Mouse (Mus musculus): ENCODE measurements around the gene Bspry. TPM values are rescaled to one million over a fixed set of nuclear protein-coding genes. Genes with fewer than 3 reads are reported as not detected.

Bspry gene
- 1.0 and 1.3 TPM in 2 replicates for polyA plus RNA-seq (2016; fragmentation: Nextera tagmentation; extraction: Ambion mirVana)

GRCm38 (mm10) chr4:62479937-62480708, at the start of gene Bspry:
Bspry (plus strand) TSS chr4:62480053.
- DNase-seq (ENCODE audit: low spot score): peak; percentile 58
- 3% methylated on average over 71 of the region's 71 CpGs for WGBS
- Histone ChIP-seq H3K36me3 (no peaks in the 10 kb centered on the region), H3K27ac (no peak within 1 kb of the TSS), H3K27me3 (ENCODE audit: low read depth, poor library complexity, severe bottlenecking) (peaks cover 54% of the 10 kb centered on the region), H3K4me3 (peak within 1 kb of the TSS; percentile 55), H3K9me3 (replicated peaks) (no peaks in the 10 kb centered on the region), H3K4me1 (peaks cover 13% of the 10 kb centered on the region)

GRCm38 (mm10) chr4:62430678-62431077, 49.2 kb upstream of the Bspry start:
- no peaks in the 10 kb centered on the region for H3K27me3 ChIP-seq (ENCODE audit: low read depth, poor library complexity, severe bottlenecking)
- H3K27ac ChIP-seq: no peak overlapping the region
- no peak overlapping the region for H3K4me3 ChIP-seq
- H3K9me3 ChIP-seq (replicated peaks): no peaks in the 10 kb centered on the region
- H3K36me3 ChIP-seq: peaks cover 5% of the 10 kb centered on the region
- H3K4me1 ChIP-seq: 0 out of 2 replicates have a peak, but pooled peaks cover 2% of the 10 kb centered on the region
- DNase-seq (ENCODE audit: low spot score): no peak

DNA sequence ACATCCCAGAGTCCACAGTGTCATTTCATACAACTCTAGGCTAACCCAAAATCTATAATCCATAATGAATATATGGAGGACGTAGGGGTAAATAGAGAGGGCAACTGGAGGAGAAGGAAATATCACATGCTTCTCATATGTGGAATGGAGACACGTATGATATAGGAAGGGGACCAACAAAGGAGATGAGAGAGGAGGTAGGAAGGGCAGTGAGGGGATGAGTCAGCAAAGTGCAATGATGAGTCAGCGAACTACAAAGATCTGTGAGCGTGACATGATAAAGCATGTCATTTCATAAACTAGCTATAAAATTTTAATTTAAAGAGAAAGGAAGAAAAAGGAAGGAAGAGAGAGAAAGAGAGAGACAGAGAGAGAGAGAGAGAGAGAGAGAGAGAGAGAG, 48.3 kb upstream of the Bspry start:
- H3K36me3 ChIP-seq: no peaks in the 10 kb centered on the region
- H3K27ac ChIP-seq: no peak overlapping the region
- no peak overlapping the region for H3K4me3 ChIP-seq
- WGBS: 83% methylated on average over 4 of the region's 4 CpGs
- no peaks in the 10 kb centered on the region for H3K27me3 ChIP-seq (ENCODE audit: low read depth, poor library complexity, severe bottlenecking)
- H3K4me1 ChIP-seq: 0 out of 2 replicates have a peak, but pooled peaks cover 2% of the 10 kb centered on the region
- DNase-seq (ENCODE audit: low spot score): no peak
- H3K9me3 ChIP-seq (replicated peaks): no peaks in the 10 kb centered on the region

DNA sequence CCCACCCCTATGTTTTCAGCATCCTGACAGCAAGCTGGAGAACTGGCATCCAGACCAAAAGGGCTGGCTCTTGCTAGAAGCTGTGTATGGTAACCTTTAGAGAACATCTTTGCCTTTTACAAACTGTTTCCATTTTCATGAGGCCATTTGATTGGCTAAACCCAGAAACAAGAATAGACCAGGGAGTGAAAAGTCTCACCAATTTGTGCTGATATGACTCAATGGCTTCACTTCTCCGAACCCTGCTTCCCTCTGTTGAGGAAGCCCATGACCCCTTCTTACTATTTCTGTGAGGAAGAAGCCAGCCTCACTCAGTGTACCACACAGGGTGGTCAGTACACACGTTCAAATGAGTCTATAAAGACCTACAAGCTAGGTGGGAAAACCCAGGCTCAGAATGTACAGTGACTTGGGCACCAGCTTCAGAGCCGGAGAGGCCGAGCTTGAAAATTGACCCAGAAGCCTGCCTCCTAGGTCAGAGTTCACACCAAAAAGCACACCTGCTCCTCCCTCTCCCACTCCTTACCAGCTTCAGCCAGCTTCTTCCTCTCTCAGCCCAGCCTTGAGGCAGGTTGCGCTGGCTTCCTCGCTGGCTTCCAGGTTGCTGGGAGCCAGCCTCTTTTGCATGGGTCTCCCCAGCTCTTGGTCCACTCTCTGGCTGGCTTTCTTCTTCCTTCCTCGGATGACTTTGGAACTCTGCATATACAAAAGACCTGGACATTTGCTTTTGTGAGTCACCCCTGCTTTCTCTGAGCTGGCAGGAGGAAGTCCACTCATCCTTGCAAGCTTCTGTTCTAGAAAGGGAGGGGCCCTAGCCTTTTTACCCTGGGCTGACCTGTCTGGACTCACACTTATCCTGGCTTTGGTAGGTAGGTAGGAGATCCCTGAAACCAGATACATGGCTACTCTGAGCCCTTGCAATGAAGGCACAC, 45.6 kb upstream of the Bspry start:
- Histone ChIP-seq H3K27ac (no peak overlapping the region), H3K4me1 (0 out of 2 replicates have a peak, but pooled peaks cover under 1% of the 10 kb centered on the region), H3K4me3 (no peak overlapping the region), H3K27me3 (ENCODE audit: low read depth, poor library complexity, severe bottlenecking) (no peaks in the 10 kb centered on the region), H3K36me3 (no peaks in the 10 kb centered on the region), H3K9me3 (replicated peaks) (no peaks in the 10 kb centered on the region)
- 78% methylated on average over 7 of the region's 7 CpGs for WGBS
- DNase-seq (ENCODE audit: low spot score): no peak

GRCm38 (mm10) chr4:62435081-62435480, 44.8 kb upstream of the Bspry start, which contains the start of gene Rnf183:
Rnf183 (minus strand) TSS chr4:62435252.
- no peak for DNase-seq (ENCODE audit: low spot score)
- H3K27ac ChIP-seq: no peak within 1 kb of the TSS

GRCm38 (mm10) chr4:62437256-62437778, 42.5 kb upstream of the Bspry start:
- 95% methylated on average over 3 of the region's 3 CpGs for WGBS
- no peaks in the 10 kb centered on the region for H3K27me3 ChIP-seq (ENCODE audit: low read depth, poor library complexity, severe bottlenecking)

More at GRCm38 (mm10) chr4:62435081-62435480, 44.8 kb upstream of the Bspry start, which contains the start of gene Rnf183:
- Histone ChIP-seq H3K4me3 (no peak within 1 kb of the TSS), H3K9me3 (replicated peaks) (no peaks in the 10 kb centered on the region), H3K27me3 (ENCODE audit: low read depth, poor library complexity, severe bottlenecking) (no peaks in the 10 kb centered on the region), H3K4me1 (no peaks in the 10 kb centered on the region), H3K36me3 (no peaks in the 10 kb centered on the region)
- WGBS: 89% methylated on average over 6 of the region's 6 CpGs

GRCm38 (mm10) chr4:62437871-62438270, 42.0 kb upstream of the Bspry start:
- Histone ChIP-seq H3K4me1 (no peaks in the 10 kb centered on the region), H3K36me3 (no peaks in the 10 kb centered on the region), H3K27me3 (ENCODE audit: low read depth, poor library complexity, severe bottlenecking) (no peaks in the 10 kb centered on the region), H3K9me3 (replicated peaks) (no peaks in the 10 kb centered on the region), H3K27ac (no peak overlapping the region), H3K4me3 (no peak overlapping the region)
- WGBS: 82% methylated on average over 7 of the region's 7 CpGs
- no peak for DNase-seq (ENCODE audit: low spot score)

More at GRCm38 (mm10) chr4:62437256-62437778, 42.5 kb upstream of the Bspry start:
- Histone ChIP-seq H3K4me3 (no peak overlapping the region), H3K4me1 (no peaks in the 10 kb centered on the region), H3K36me3 (no peaks in the 10 kb centered on the region), H3K27ac (no peak overlapping the region), H3K9me3 (replicated peaks) (no peaks in the 10 kb centered on the region)
- no peak for DNase-seq (ENCODE audit: low spot score)

DNA sequence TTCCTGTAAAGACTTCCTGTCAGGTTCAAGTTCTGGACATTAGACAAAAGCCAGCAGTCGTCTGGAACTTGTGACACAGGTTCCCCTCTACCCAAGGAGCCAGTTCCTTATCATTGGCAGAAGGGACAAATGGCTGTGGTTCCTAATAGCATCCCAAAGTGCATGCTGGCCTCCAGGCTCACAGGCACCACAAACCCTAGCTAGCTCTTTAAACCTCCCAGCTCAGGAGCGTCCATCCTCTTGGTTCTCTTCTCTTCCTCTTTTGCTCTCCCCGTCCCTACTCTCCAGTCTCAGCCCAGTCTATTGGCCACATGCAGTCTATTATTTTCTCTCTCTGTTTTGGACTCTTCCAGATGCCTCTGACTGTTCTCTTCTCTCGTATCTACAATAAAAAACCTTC, 40.1 kb upstream of the Bspry start:
- H3K27me3 ChIP-seq (ENCODE audit: low read depth, poor library complexity, severe bottlenecking): no peaks in the 10 kb centered on the region
- H3K9me3 ChIP-seq (replicated peaks): no peaks in the 10 kb centered on the region

GRCm38 (mm10) chr4:62440544-62440943, 39.3 kb upstream of the Bspry start:
- Histone ChIP-seq H3K9me3 (replicated peaks) (no peaks in the 10 kb centered on the region), H3K4me3 (no peak overlapping the region), H3K36me3 (no peaks in the 10 kb centered on the region), H3K27ac (no peak overlapping the region), H3K27me3 (ENCODE audit: low read depth, poor library complexity, severe bottlenecking) (no peaks in the 10 kb centered on the region), H3K4me1 (no peaks in the 10 kb centered on the region)
- 82% methylated on average over 4 of the region's 4 CpGs for WGBS
- no peak for DNase-seq (ENCODE audit: low spot score)

More for the DNA sequence above, 40.1 kb upstream of the Bspry start:
- H3K36me3 ChIP-seq: no peaks in the 10 kb centered on the region
- H3K4me3 ChIP-seq: no peak overlapping the region
- H3K27ac ChIP-seq: no peak overlapping the region
- 77% methylated on average over 4 of the region's 4 CpGs for WGBS
- H3K4me1 ChIP-seq: no peaks in the 10 kb centered on the region
- DNase-seq (ENCODE audit: low spot score): no peak

- Histone ChIP-seq H3K4me1 (no peaks in the 10 kb centered on the region), H3K36me3 (no peaks in the 10 kb centered on the region), H3K27ac (no peak overlapping the region), H3K27me3 (ENCODE audit: low read depth, poor library complexity, severe bottlenecking) (no peaks in the 10 kb centered on the region), H3K4me3 (no peak overlapping the region), H3K9me3 (replicated peaks) (no peaks in the 10 kb centered on the region)
- no peak for DNase-seq (ENCODE audit: low spot score)
- 81% methylated on average over 4 of the region's 4 CpGs for WGBS
These were observed 38.9 kb upstream of the Bspry start for GRCm38 (mm10) chr4:62440986-62441385.

- DNase-seq (ENCODE audit: low spot score): peak; percentile 45
- Histone ChIP-seq H3K27ac (no peak overlapping the region), H3K36me3 (0 out of 2 replicates have a peak, but pooled peaks cover 7% of the 10 kb centered on the region), H3K27me3 (ENCODE audit: low read depth, poor library complexity, severe bottlenecking) (no peaks in the 10 kb centered on the region), H3K4me1 (no peaks in the 10 kb centered on the region), H3K4me3 (no peak overlapping the region), H3K9me3 (replicated peaks) (no peaks in the 10 kb centered on the region)
- WGBS: 68% methylated on average over 5 of the region's 5 CpGs
These were observed 24.9 kb upstream of the Bspry start for GRCm38 (mm10) chr4:62454995-62455394.

DNA sequence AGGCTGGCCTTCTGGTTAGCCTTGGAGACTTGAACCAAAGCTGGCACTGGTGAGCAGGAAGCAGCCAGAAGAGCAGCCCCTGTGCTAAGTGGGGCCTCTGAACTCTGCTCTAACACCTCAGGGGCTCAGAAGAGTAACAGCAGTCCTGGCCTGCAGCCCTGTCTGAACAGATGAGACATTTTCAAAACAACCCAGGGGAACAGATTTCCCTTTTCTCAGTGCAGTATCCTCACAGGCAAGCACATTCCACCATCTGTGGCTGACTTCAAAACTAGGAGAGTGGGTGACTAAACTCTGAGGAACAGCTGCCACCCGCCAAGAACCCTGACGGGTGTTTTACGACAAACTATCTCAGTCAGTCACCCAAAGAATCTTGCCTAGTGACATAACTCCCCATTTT, 20.8 kb upstream of the Bspry start:
- no peak overlapping the region for H3K4me3 ChIP-seq
- H3K27ac ChIP-seq: no peak overlapping the region
- 88% methylated on average over 3 of the region's 3 CpGs for WGBS
- H3K4me1 ChIP-seq: no peaks in the 10 kb centered on the region
- DNase-seq (ENCODE audit: low spot score): no peak
- H3K27me3 ChIP-seq (ENCODE audit: low read depth, poor library complexity, severe bottlenecking): no peaks in the 10 kb centered on the region
- H3K9me3 ChIP-seq (replicated peaks): no peaks in the 10 kb centered on the region
- peaks cover 22% of the 10 kb centered on the region; the same call in 1 of the 2 replicates for H3K36me3 ChIP-seq

Measured in limb, embryonic 10.5 days (tissue).